Mouse (Mus musculus) spleen, adult 2 months (tissue): ENCODE results near the gene Cbx5.

Experiments used
- CTCF ChIP-seq: fragments of 200-500 bp; IDR thresholded peaks from 2 replicates; pipeline ENCODE4 v1.5.1; 2011; ENCODE audit warnings: mild to moderate bottlenecking, inconsistent platforms; ENCODE audit not compliant: insufficient read depth, insufficient read length, insufficient replicate concordance; ENCODE audit errors: extremely low read depth
- POLR2A ChIP-seq: fragments of 200-500 bp; IDR thresholded peaks from 2 replicates; pipeline ENCODE4 v1.6.1; 2011; ENCODE audit warnings: low read depth, low read length, inconsistent platforms

DNA sequence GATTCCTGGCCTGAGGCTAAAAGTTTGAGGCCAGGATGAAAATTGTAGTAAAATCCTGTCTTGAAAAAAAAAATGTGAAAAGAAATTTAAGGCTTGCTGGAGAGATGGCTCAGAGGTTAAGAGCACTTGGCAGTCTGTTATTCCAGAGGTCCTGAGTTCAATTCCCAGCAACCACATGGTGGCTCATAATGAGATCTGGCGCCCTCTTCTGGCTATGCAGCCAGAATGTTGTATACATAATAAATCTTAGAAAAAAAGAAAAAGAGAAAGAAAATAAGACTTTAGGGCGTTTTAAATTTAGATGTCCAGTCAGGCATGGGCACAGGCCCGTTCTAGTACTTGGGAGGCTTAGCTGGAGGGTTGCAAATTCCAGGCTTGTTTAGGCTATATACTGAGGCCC is 40.1 kb upstream of the Cbx5 start:
- TF ChIP-seq CTCF: no peak
- no peak for TF ChIP-seq POLR2A
